Mouse (Mus musculus) forebrain, embryonic 15.5 days (tissue): ENCODE measurements around the gene Cers5. TPM values are rescaled to one million over a fixed set of nuclear protein-coding genes. Genes with fewer than 3 reads are reported as not detected.
"Not testable (repeated sequence)": the region's sequence is repeated elsewhere in the genome, so short reads cannot be mapped to it uniquely, and the experiment has no call there.

Experiments
- ATAC-seq: fragments of 200-750 bp; cut with Nextera tagmentation; replicated peaks from 2 replicates; pipeline ENCODE4 v1.8.0; 2017; ENCODE audit warnings: mild to moderate bottlenecking, moderate TSS enrichment, moderate library complexity
- H3K27ac ChIP-seq: fragments of 300-500 bp; sonication (generic); replicated peaks from 2 replicates; pipeline ENCODE4 v1.5.1; 2015; ENCODE audit warnings: mild to moderate bottlenecking, inconsistent platforms
- H3K27me3 ChIP-seq: fragments of 300-500 bp; sonication (generic); 2 replicates; pipeline ENCODE4 v1.6.1; 2015; ENCODE audit warnings: inconsistent platforms
- H3K36me3 ChIP-seq: fragments of 300-500 bp; sonication (generic); 2 replicates; pipeline ENCODE4 v1.6.1; 2015; ENCODE audit warnings: mild to moderate bottlenecking, inconsistent platforms
- H3K4me1 ChIP-seq: fragments of 300-500 bp; sonication (generic); 2 replicates; pipeline ENCODE4 v1.6.1; 2015; ENCODE audit warnings: inconsistent platforms
- H3K4me2 ChIP-seq: fragments of 300-500 bp; sonication (generic); replicated peaks from 2 replicates; pipeline ENCODE4 v1.6.1; 2015; ENCODE audit warnings: mild to moderate bottlenecking, inconsistent platforms
- H3K4me3 ChIP-seq: fragments of 300-500 bp; sonication (generic); 2 replicates; pipeline ENCODE4 v1.5.1; 2015; ENCODE audit warnings: mild to moderate bottlenecking, inconsistent platforms
- H3K9ac ChIP-seq: fragments of 300-500 bp; sonication (generic); replicated peaks from 2 replicates; pipeline ENCODE4 v1.6.1; 2015; ENCODE audit warnings: mild to moderate bottlenecking, inconsistent platforms
- H3K9me3 ChIP-seq: fragments of 300-500 bp; sonication (generic); 2 replicates; pipeline ENCODE4 v1.6.1; 2016; ENCODE audit warnings: inconsistent platforms
- WGBS: fragments of 180-500 bp; shearing (Covaris S2); methylation state at CpG from one replicate; pipeline ENCODE4 v1.1.7; 2015; ENCODE audit warnings: mixed read lengths; 5-methylcytosine and 5-hydroxymethylcytosine counted together
- polyA plus RNA-seq: library from polyadenylated mRNA; unstranded; fragments of >200 nt; fragmentation: Nextera tagmentation; extraction: Ambion mirVana; gene quantifications from 2 replicates; pipeline ENCODE4 v1.2.1, GENCODE M21; 2015

Cers5 gene
- polyA plus RNA-seq, 1 experiment from 2014 or later = 69.4 TPM

DNA sequence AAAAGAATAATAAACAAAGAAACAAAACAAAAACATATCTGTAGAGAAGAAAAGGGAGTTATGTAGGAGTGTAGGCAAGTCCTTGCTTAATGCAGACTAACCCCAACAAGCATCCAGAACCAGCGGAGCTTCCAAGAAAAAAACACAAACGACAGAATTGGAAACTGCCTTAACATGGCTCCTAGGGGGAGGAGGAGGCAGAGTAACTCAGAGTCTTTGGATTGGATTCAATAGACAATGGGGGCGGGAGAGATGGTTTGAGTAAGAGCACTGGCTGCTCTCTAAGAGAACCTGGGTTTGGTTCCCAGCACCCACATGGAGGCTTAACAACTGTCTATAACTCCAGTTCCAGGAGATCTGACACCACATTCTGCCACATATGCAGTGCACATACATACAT is 41.0 kb downstream of the Cers5 start:
- WGBS = 92% methylated on average over 3 of the region's 3 CpGs
- peaks cover 53% of the 10 kb centered on the region for H3K36me3 ChIP-seq
- no peak overlapping the region for H3K4me2 ChIP-seq
- no peak overlapping the region for H3K9ac ChIP-seq
- no peak overlapping the region for H3K27ac ChIP-seq
- no peaks in the 10 kb centered on the region for H3K9me3 ChIP-seq
- H3K27me3 ChIP-seq = no peaks in the 10 kb centered on the region
- H3K4me3 ChIP-seq = no peak overlapping the region
- H3K4me1 ChIP-seq = peaks cover 1% of the 10 kb centered on the region
- ATAC-seq = no peak

DNA sequence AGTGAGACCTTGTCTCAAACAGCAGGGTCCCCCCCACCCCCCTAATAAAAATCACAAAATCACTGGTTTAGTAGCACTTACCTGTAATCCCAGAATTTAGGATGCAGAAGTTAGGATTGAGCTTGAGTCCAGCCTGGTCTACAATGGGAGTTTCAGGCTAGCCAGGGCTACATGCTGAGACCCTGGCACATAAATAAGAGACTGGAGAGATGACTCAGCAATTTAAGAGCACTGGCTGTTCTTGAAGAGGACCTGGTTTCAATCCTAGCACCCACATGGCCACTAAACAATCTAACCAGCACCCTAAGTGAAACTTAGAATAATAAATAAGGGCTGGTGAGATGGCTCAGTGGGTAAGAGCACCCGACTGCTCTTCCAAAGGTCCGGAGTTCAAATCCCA is 41.5 kb downstream of the Cers5 start:
- H3K4me2 ChIP-seq = no peak overlapping the region
- 96% methylated on average over 2 of the region's 2 CpGs for WGBS
- no peak for ATAC-seq
- peaks cover 6% of the 10 kb centered on the region for H3K4me1 ChIP-seq
- no peak overlapping the region for H3K27ac ChIP-seq
- H3K27me3 ChIP-seq = no peaks in the 10 kb centered on the region
- H3K36me3 ChIP-seq = peaks cover 48% of the 10 kb centered on the region
- no peak overlapping the region for H3K9ac ChIP-seq
- no peak overlapping the region for H3K4me3 ChIP-seq
- no peaks in the 10 kb centered on the region for H3K9me3 ChIP-seq

DNA sequence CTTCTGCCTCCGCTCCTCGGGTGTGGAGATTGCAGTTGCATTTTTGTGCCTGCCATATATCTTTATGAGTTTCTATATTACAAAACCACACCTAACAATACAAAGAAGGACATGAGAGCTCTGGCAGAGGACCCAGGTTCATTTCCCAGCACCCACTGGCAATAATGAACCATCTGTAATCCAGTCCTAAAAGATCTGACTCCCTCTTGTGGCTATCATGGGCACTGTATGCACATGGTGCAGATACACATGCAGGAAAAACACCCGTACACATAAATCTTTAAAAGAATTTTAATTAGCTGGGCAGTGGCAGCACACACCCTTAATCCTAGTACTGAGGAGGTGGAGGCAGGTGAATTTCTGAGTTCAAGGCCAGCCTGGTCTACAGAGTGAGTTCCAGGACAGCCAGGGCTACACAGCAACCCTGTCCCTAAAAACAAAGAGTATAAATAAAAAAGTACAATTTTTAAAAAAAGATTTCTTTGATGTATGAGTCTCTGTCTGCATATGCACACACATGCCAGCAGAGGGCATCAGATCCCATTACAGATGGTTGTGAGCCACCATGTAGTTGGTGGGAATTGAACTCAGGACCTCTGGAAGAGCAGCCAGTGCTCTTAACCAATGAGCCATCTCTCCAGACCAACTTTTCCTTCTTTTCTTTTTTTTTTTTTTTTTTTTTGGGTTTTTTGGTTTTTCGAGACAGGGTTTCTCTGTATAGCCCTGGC is 43.5 kb downstream of the Cers5 start:
- Histone ChIP-seq H3K4me2 (no peak overlapping the region), H3K9ac (no peak overlapping the region), H3K9me3 (no peaks in the 10 kb centered on the region), H3K27me3 (no peaks in the 10 kb centered on the region), H3K4me1 (peaks cover 17% of the 10 kb centered on the region), H3K4me3 (no peak overlapping the region), H3K36me3 (peaks cover 39% of the 10 kb centered on the region), H3K27ac (no peak overlapping the region)
- WGBS = 97% methylated on average over 4 of the region's 4 CpGs
- ATAC-seq = no peak

DNA sequence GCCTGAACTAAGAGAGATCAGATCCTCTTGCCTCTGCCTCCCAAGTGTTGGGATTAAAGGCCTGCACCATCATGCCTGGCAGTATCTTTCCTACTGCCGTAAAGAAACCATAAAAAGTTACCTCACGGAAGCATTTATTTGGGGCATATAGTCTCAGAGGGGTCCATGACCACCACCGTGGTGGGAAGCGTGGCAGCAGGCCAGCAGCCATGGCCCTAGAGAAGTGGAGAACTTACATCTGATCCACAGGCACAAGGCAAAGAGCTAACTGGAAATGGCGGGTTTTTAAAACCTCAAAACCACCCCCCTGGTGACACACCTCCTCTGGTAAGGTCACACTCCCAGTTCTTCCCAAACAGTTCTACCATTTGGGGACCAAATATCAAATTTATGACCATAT is 44.5 kb downstream of the Cers5 start:
- H3K27me3 ChIP-seq = no peaks in the 10 kb centered on the region
- H3K4me2 ChIP-seq = no peak overlapping the region
- 94% methylated on average over 5 of the region's 5 CpGs for WGBS
- no peak overlapping the region for H3K9ac ChIP-seq
- peaks cover 26% of the 10 kb centered on the region for H3K4me1 ChIP-seq
- ATAC-seq = no peak
- no peak overlapping the region for H3K4me3 ChIP-seq
- H3K9me3 ChIP-seq = no peaks in the 10 kb centered on the region
- no peak overlapping the region for H3K27ac ChIP-seq
- H3K36me3 ChIP-seq = peaks cover 36% of the 10 kb centered on the region

DNA sequence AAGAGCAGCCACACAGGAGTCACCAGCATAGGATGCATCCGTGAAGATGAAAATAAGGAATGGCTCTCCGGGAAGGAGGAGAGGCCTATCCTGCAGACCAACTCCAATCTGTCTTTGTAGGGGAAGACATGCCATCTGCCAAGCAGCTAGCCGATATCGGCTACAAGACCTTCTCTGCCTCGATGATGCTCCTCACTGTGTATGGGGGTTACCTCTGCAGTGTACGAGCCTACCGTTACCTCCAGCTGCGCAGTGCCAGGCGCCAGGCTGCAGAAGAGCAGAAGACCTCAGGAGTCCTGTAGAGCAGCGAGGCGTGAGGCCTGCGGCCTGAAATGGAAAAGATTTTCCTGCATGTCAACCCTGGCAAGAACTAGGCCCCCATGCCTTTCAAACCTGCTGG is 45.2 kb downstream of the Cers5 start:
- ATAC-seq = no peak
- Histone ChIP-seq H3K9ac (no peak overlapping the region), H3K27me3 (no peaks in the 10 kb centered on the region), H3K4me3 (no peak overlapping the region), H3K4me2 (no peak overlapping the region), H3K9me3 (no peaks in the 10 kb centered on the region), H3K4me1 (peaks cover 26% of the 10 kb centered on the region), H3K27ac (no peak overlapping the region), H3K36me3 (peaks cover 31% of the 10 kb centered on the region)
- 96% methylated on average over 12 of the region's 12 CpGs for WGBS

DNA sequence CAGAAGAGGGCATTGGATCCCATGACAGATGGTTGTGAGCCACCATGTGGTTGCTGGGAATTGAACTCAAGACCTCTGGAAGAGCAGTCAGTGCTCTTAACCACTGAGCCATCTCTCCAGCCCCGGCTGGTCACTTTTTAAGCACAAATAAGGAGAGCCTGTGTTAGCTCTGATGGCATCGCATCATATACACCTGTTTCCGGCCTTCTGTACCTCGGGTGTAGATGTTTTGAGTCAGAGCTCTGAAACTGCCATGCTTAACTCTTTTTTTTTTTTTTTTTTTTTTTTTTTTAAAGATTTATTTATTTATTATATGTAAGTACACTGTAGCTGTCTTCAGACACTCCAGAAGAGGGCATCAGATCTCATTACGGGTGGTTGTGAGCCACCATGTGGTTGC is 45.6 kb downstream of the Cers5 start:
- Histone ChIP-seq H3K36me3 (peaks cover 28% of the 10 kb centered on the region), H3K4me1 (peaks cover 26% of the 10 kb centered on the region)
- H3K4me3 ChIP-seq, H3K27me3 ChIP-seq, H3K9ac ChIP-seq, ATAC-seq, H3K9me3 ChIP-seq, H3K4me2 ChIP-seq, H3K27ac ChIP-seq: not testable (repeated sequence)
- 90% methylated on average over 4 of the region's 5 CpGs for WGBS

- ATAC-seq = no peak
- peaks cover 27% of the 10 kb centered on the region for H3K36me3 ChIP-seq
- no peak overlapping the region for H3K27ac ChIP-seq
- H3K4me3 ChIP-seq = peak overlapping the region; percentile 83
- no peaks in the 10 kb centered on the region for H3K9me3 ChIP-seq
- no peaks in the 10 kb centered on the region for H3K27me3 ChIP-seq
- peak overlapping the region; percentile 97 for H3K9ac ChIP-seq
- 87% methylated on average over 2 of the region's 2 CpGs for WGBS
- peak overlapping the region; percentile 83 for H3K4me2 ChIP-seq
- H3K4me1 ChIP-seq = peaks cover 26% of the 10 kb centered on the region
These were observed 46.1 kb downstream of the Cers5 start for GRCm38 (mm10) chr15:99726549-99726948.

DNA sequence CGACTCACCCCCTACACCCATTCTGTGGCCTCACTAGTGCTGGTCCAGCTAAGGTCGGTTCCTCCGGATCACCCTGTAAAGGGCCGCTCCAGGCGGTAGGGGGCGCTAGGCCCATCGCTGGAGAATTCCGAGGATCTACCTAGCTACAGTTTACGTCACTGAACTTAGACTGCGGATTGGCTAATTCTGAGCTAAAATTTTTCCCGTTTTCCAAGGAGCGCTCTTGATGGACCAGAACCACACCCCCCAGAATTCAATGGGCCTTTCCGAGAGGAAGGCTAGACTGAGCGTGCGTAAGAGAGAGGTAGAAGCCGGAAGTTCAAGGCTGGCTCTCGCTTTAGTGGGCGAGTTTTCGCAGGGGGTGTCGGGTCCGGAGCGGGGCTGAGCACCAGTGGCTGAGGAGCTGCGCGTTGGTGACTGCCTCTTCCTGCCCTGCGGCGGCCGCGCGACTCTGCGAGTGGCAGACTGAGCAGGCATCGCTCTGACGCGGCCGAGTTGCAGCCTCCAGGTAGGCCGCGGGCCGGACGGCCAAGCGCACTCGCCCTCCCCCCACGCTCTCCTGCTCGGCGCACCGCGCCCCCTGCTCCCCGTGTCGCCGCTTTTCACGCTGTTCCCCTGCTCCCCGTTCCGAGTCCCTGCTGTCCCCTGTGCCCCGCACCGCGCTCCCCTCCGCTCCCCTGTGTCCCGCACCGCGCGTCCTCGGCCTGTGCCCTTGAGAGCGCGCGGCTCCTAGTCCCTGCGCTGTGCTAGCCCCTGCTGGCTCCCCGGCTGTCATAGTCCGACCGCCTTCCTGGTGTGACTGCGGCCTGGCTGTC is 47.1 kb downstream of the Cers5 start, which contains the start of gene Cox14:
Gene Cox14, plus strand, starts transcription at position 278 of the 815 bp plus-strand sequence.
- Histone ChIP-seq H3K27me3 (no peaks in the 10 kb centered on the region), H3K36me3 (peaks cover 23% of the 10 kb centered on the region), H3K4me1 (peaks cover 26% of the 10 kb centered on the region), H3K4me3 (peak within 1 kb of the TSS; percentile 83), H3K9me3 (no peaks in the 10 kb centered on the region), H3K9ac (peak within 1 kb of the TSS; percentile 97), H3K4me2 (peak within 1 kb of the TSS; percentile 83), H3K27ac (peak within 1 kb of the TSS; percentile 89)
- peak; percentile 96 for ATAC-seq
- under 1% methylated on average over 67 of the region's 68 CpGs for WGBS

- peaks cover 26% of the 10 kb centered on the region for H3K4me1 ChIP-seq
- peak overlapping the region; percentile 52 for H3K9ac ChIP-seq
- H3K9me3 ChIP-seq = no peaks in the 10 kb centered on the region
- peak overlapping the region; percentile 58 for H3K27ac ChIP-seq
- 11% methylated on average over 16 of the region's 16 CpGs for WGBS
- H3K4me2 ChIP-seq = peak overlapping the region; percentile 51
- peak overlapping the region; percentile 83 for H3K4me3 ChIP-seq
- no peaks in the 10 kb centered on the region for H3K27me3 ChIP-seq
- ATAC-seq = peak; percentile 24
- peaks cover 21% of the 10 kb centered on the region for H3K36me3 ChIP-seq
These were observed 48.2 kb downstream of the Cers5 start for GRCm38 (mm10) chr15:99724292-99725021.

- Histone ChIP-seq H3K27ac (peak overlapping the region; percentile 58), H3K36me3 (peaks cover 13% of the 10 kb centered on the region), H3K4me3 (no peak overlapping the region), H3K9me3 (no peaks in the 10 kb centered on the region), H3K9ac (0 out of 2 replicates have a peak overlapping the region, but pooled peaks have one; percentile 52), H3K4me2 (no peak overlapping the region), H3K4me1 (peaks cover 26% of the 10 kb centered on the region), H3K27me3 (no peaks in the 10 kb centered on the region)
- 24% methylated on average over 11 of the region's 11 CpGs for WGBS
- no peak for ATAC-seq
These were observed 49.0 kb downstream of the Cers5 start for GRCm38 (mm10) chr15:99723515-99724291.

DNA sequence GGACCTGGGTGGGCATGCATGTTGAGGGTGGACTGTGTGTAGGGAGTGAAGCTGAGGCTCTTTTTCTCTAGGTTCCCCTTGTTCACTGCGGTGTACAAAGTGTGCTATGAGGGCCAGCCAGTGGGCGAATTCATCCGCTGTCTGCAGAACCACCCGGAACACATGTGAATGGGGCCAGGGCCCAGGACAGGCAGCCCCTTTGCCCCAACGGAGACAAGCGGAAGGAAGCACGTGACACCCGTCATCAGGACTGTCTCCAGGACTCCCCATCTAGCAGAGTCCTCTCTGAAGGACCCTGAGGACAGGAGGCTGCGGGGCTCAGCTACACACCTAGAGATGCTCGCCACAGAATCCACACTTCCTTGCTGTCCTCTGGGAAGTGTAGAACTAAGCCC is 49.6 kb downstream of the Cers5 start:
- Histone ChIP-seq H3K9ac (no peak overlapping the region), H3K9me3 (no peaks in the 10 kb centered on the region), H3K4me3 (no peak overlapping the region), H3K36me3 (peaks cover 11% of the 10 kb centered on the region), H3K4me2 (no peak overlapping the region), H3K4me1 (peaks cover 27% of the 10 kb centered on the region), H3K27me3 (no peaks in the 10 kb centered on the region), H3K27ac (peak overlapping the region; percentile 58; the same call in 1 of the 2 replicates)
- ATAC-seq = no peak
- 60% methylated on average over 10 of the region's 10 CpGs for WGBS
